Mouse (Mus musculus) thymus, postnatal 0 days (tissue): Measurements from ENCODE around the gene Ntf5. TPM values are rescaled to one million over a fixed set of nuclear protein-coding genes. Genes with fewer than 3 reads are reported as not detected.

Source experiments
- DNase-seq: peaks from one replicate; pipeline ENCODE4 v3.0.0-alpha.2; 2015; ENCODE audit warnings: low spot score
- polyA plus RNA-seq: library from polyadenylated mRNA; unstranded; fragments of >200 nt; fragmentation: Nextera tagmentation; extraction: Ambion mirVana; gene quantifications from 2 replicates; pipeline ENCODE4 v1.2.1, GENCODE M21; 2015

The Ntf5 gene
- polyA plus RNA-seq, 1 experiment from 2014 or later = 4.2 TPM

- DNase-seq = peak; percentile 80
Measured at GRCm38 (mm10) chr7:45403532-45404261, 9.8 kb upstream of the Ntf5 start.

- peak; percentile 50 for DNase-seq
Measured at GRCm38 (mm10) chr7:45405091-45406075, 8.1 kb upstream of the Ntf5 start, which contains the start of gene Kcna7. Kcna7 (plus strand) TSS chr7:45405653.

GRCm38 (mm10) chr7:45406157-45407156 lies 7.0 kb upstream of the Ntf5 start:
- no peak for DNase-seq

GRCm38 (mm10) chr7:45407836-45408235 lies 5.7 kb upstream of the Ntf5 start:
- no peak for DNase-seq

- DNase-seq = no peak
Measured at GRCm38 (mm10) chr7:45408351-45408750, 5.1 kb upstream of the Ntf5 start.

- DNase-seq = no peak
Measured at GRCm38 (mm10) chr7:45408949-45409348, 4.5 kb upstream of the Ntf5 start.

- no peak for DNase-seq
Measured at GRCm38 (mm10) chr7:45409497-45410163, 3.9 kb upstream of the Ntf5 start.

- DNase-seq = no peak
Measured at GRCm38 (mm10) chr7:45412421-45412820, 1.1 kb upstream of the Ntf5 start.

GRCm38 (mm10) chr7:45413864-45414739 lies 607 bp downstream of the Ntf5 start:
- no peak for DNase-seq

- no peak for DNase-seq
Measured at GRCm38 (mm10) chr7:45414740-45415224, 1.3 kb downstream of the Ntf5 start.

GRCm38 (mm10) chr7:45415636-45416035 lies 2.1 kb downstream of the Ntf5 start:
- peak; percentile 38 for DNase-seq

- no peak for DNase-seq
Measured at GRCm38 (mm10) chr7:45417962-45418492, 4.5 kb downstream of the Ntf5 start.

GRCm38 (mm10) chr7:45419859-45420614 lies 6.5 kb downstream of the Ntf5 start:
- DNase-seq = no peak

GRCm38 (mm10) chr7:45420615-45420919 lies 7.1 kb downstream of the Ntf5 start, which contains the start of gene Lhb:
Lhb (plus strand) TSS chr7:45420820.
- no peak for DNase-seq

- no peak for DNase-seq
Measured at GRCm38 (mm10) chr7:45421194-45421593, 7.7 kb downstream of the Ntf5 start.

GRCm38 (mm10) chr7:45426556-45426955 lies 13.1 kb downstream of the Ntf5 start:
- no peak for DNase-seq

GRCm38 (mm10) chr7:45433835-45434202 lies 20.3 kb downstream of the Ntf5 start:
- DNase-seq = no peak
